Comparison of ENCODE assay signal across 8 mouse cellular contexts in the genomic region with DNA sequence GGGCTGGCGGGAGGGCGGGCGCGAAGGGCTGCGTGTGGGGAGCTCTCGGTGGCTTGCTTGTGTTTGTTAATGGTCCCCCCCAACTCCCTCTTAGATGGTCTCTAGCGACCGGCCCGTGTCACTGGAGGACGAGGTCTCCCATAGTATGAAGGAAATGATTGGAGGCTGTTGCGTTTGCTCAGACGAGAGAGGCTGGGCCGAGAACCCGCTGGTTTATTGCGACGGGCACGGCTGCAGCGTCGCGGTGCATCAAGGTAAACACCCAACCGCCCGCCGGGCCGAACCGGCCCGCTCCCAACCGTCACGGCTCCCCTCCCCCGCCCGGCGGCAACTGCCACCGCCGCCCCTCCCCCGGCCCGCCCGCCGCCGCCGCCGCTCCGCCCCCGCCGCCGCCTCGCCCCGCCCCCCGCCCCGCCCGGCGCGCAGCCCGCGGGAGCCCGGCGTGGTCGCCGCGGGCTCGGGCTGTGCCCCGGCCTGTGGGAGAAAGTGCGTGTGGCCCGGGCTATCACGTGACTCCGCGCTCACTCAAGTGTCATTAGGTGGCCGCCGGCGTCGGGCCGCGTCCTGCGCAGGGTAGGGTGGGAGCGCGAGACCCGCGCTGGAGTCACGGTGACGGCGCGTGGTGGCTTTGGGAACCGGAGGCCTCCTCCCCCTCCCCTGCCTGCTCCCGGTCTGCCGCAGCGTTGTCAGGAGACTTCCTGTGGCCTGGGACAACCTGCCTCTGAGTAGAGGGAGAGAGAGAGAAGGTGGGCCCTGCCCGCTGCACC. TPM values are rescaled to one million over a fixed set of nuclear protein-coding genes. Genes with fewer than 3 reads are reported as not detected.
DNase-seq lines count a peak whose midpoint lies in the region; ATAC-seq and TF ChIP-seq lines count a peak whose summit lies in the region.

No protein-coding gene starts in this region.

- no peaks in the 10 kb centered on the region for H3K27me3 ChIP-seq in erythroblast, embryonic 14.5 days (ENCODE audit: control insufficient read depth)
- no peaks in the 10 kb centered on the region for H3K27me3 ChIP-seq in heart, embryonic 14.5 days (ENCODE audit: control insufficient read depth, insufficient read depth, low read length)
- no peaks in the 10 kb centered on the region for H3K27me3 ChIP-seq in liver, embryonic 14.5 days (ENCODE audit: control insufficient read depth, insufficient read depth, low read length)
- no peaks in the 10 kb centered on the region for H3K27me3 ChIP-seq in stomach, postnatal 0 days (ENCODE audit: control insufficient read depth, insufficient read depth, low read length)

- H3K9me3 ChIP-seq in erythroblast, embryonic 14.5 days (ENCODE audit: control insufficient read depth, low read length) = no peaks in the 10 kb centered on the region
- no peaks in the 10 kb centered on the region for H3K9me3 ChIP-seq in heart, embryonic 14.5 days (ENCODE audit: control insufficient read depth, low read length)
- H3K9me3 ChIP-seq in liver, embryonic 14.5 days (ENCODE audit: control insufficient read depth, low read length) = no peaks in the 10 kb centered on the region
- H3K9me3 ChIP-seq in stomach, postnatal 0 days (ENCODE audit: control insufficient read depth, low read length) = no peaks in the 10 kb centered on the region

- H3K4me1 ChIP-seq in erythroblast, embryonic 14.5 days (ENCODE audit: control insufficient read depth) = peaks cover 43% of the 10 kb centered on the region
- H3K4me1 ChIP-seq in heart, embryonic 14.5 days (ENCODE audit: control insufficient read depth in 2 of 2, insufficient read depth in 2 of 2, low read length in 2 of 2) = peaks cover 0 to 13% of the 10 kb centered on the region in 2 experiments; a peak in 2 of 4 replicates
- H3K4me1 ChIP-seq in liver, embryonic 14.5 days (replicated peaks; ENCODE audit: control insufficient read depth in 2 of 2, insufficient read depth in 2 of 2, low read length in 1 of 2) = peaks cover 7 to 9% of the 10 kb centered on the region in 2 experiments
- peaks cover 3% of the 10 kb centered on the region; the same call in 1 of the 2 replicates for H3K4me1 ChIP-seq in stomach, postnatal 0 days (replicated peaks; ENCODE audit: control insufficient read depth, insufficient read depth)

- H3K4me3 ChIP-seq in erythroblast, embryonic 14.5 days (replicated peaks) = peak overlapping the region; percentile 100
- peak overlapping the region; percentile 75 to 92 for H3K4me3 ChIP-seq in heart, embryonic 14.5 days (ENCODE audit: control insufficient read depth in 1 of 2, insufficient read depth in 1 of 2, low read depth in 1 of 2, low read length in 2 of 2)
- peak overlapping the region; percentile 65 to 96 for H3K4me3 ChIP-seq in liver, embryonic 14.5 days (ENCODE audit: insufficient read depth in 1 of 2, low read depth in 2 of 2, low read length in 2 of 2)
- H3K4me3 ChIP-seq in stomach, postnatal 0 days (ENCODE audit: low read depth, low read length) = peak overlapping the region; percentile 89

- WGBS in heart, embryonic 14.5 days = under 1% methylated on average over 49 of the region's 85 CpGs
- WGBS in liver, embryonic 14.5 days (ENCODE audit: insufficient replicate concordance) = under 1% methylated on average over 62 of the region's 85 CpGs
- under 1% methylated on average over 35 of the region's 85 CpGs for WGBS in stomach, postnatal 0 days

- peaks cover 38% of the 10 kb centered on the region for H3K36me3 ChIP-seq in erythroblast, embryonic 14.5 days (ENCODE audit: control insufficient read depth)
- peaks cover 20% of the 10 kb centered on the region for H3K36me3 ChIP-seq in heart, embryonic 14.5 days (ENCODE audit: control insufficient read depth, insufficient read depth, low read length)
- H3K36me3 ChIP-seq in liver, embryonic 14.5 days (replicated peaks; ENCODE audit: control insufficient read depth, insufficient read depth, low read depth) = peaks cover 10% of the 10 kb centered on the region
- no peaks in the 10 kb centered on the region for H3K36me3 ChIP-seq in stomach, postnatal 0 days (ENCODE audit: control insufficient read depth, insufficient read depth, low read length)

- H3K9ac ChIP-seq in heart, embryonic 14.5 days (ENCODE audit: low read length) = peak overlapping the region; percentile 96
- peak overlapping the region; percentile 98 for H3K9ac ChIP-seq in liver, embryonic 14.5 days (replicated peaks)
- peak overlapping the region; percentile 99 for H3K9ac ChIP-seq in stomach, postnatal 0 days (ENCODE audit: low read length)

- no peak; the same call in 1 of the 2 replicates for TF ChIP-seq EP300 in liver, embryonic 14.5 days (IDR thresholded peaks at IDR 0.05; ENCODE audit: low read depth)
- no peak for TF ChIP-seq EP300 in stomach, postnatal 0 days (optimal IDR thresholded peaks at IDR 0.05)

- H3K27ac ChIP-seq in heart, embryonic 14.5 days (replicated peaks in 1 of 2; ENCODE audit: control insufficient read depth in 1 of 2, insufficient read depth in 1 of 2, low read depth in 2 of 2, low read length in 2 of 2) = peak overlapping the region; percentile 100
- H3K27ac ChIP-seq in liver, embryonic 14.5 days = peak overlapping the region; percentile 95
- H3K27ac ChIP-seq in stomach, postnatal 0 days (replicated peaks) = peak overlapping the region; percentile 100

- peak; percentile 84 for DNase-seq in CD4-positive, CD25-positive, alpha-beta regulatory T cell, adult 2 months (ENCODE audit: low read depth, low spot score)
- peak; percentile 75 for DNase-seq in brain, adult 2 months (ENCODE audit: low read depth, low spot score)
- DNase-seq in kidney, postnatal 10 days = peak; percentile 91
- peak in 2 of 3 experiments; percentile 58 to 60 for DNase-seq in liver, embryonic 14.5 days (ENCODE audit: low read depth in 3 of 3, low spot score in 3 of 3)
- peak; percentile 81 for DNase-seq in neural tube, embryonic 10.5 days (ENCODE audit: extremely low spot score, low spot score)
- peak; percentile 83 for DNase-seq in stomach, postnatal 0 days (ENCODE audit: low spot score)

- TF ChIP-seq CTCF in liver, embryonic 14.5 days (IDR thresholded peaks at IDR 0.05; ENCODE audit: low read depth) = no peak
- TF ChIP-seq CTCF in stomach, postnatal 0 days (IDR thresholded peaks at IDR 0.05; ENCODE audit: low read depth) = no peak

- peak; percentile 65 for ATAC-seq in heart, embryonic 14.5 days (ENCODE audit: insufficient number of reproducible peaks, insufficient read depth, low FRiP score, low read depth)
- peak; percentile 68 for ATAC-seq in liver, embryonic 14.5 days (ENCODE audit: insufficient read depth)
- ATAC-seq in stomach, postnatal 0 days (ENCODE audit: low FRiP score, low TSS enrichment) = peak; percentile 67

- peak overlapping the region; percentile 89 for H3K4me2 ChIP-seq in heart, embryonic 14.5 days (ENCODE audit: low read length)
- H3K4me2 ChIP-seq in liver, embryonic 14.5 days (ENCODE audit: low read depth) = peak overlapping the region; percentile 75
- peak overlapping the region; percentile 86 for H3K4me2 ChIP-seq in stomach, postnatal 0 days (replicated peaks; ENCODE audit: low read depth)

RNA-seq across cellular contexts. Expression of gene Mllt10, which starts 10.1 kb away (rescaled TPM):
- 1.3 and 1.5 TPM in 2 replicates for polyA plus RNA-seq in erythroblast, embryonic 14.5 days (2012)
- polyA plus RNA-seq in heart, embryonic 14.5 days (2014; fragmentation: Nextera tagmentation; extraction: Ambion mirVana) = 24.4 and 27.1 TPM in 2 replicates
- 13.4 and 16.4 TPM in 2 replicates for polyA plus RNA-seq in liver, embryonic 14.5 days (2012; rRNA removed)
- 14.4 and 19.7 TPM in 2 replicates for polyA plus RNA-seq in liver, embryonic 14.5 days (2014; fragmentation: Nextera tagmentation; extraction: Ambion mirVana)
- 25.9 and 27.4 TPM in 2 replicates for polyA plus RNA-seq in stomach, postnatal 0 days (2015; fragmentation: Nextera tagmentation; extraction: Ambion mirVana)

RNA-seq across cellular contexts. Expression of gene Skida1, which starts 16.3 kb away (rescaled TPM):
- not detected in 2 replicates for polyA plus RNA-seq in erythroblast, embryonic 14.5 days (2012)
- polyA plus RNA-seq in heart, embryonic 14.5 days (2014; fragmentation: Nextera tagmentation; extraction: Ambion mirVana) = 4.7 and 6.4 TPM in 2 replicates
- 0.48 and 0.60 TPM in 2 replicates for polyA plus RNA-seq in liver, embryonic 14.5 days (2012; rRNA removed)
- polyA plus RNA-seq in liver, embryonic 14.5 days (2014; fragmentation: Nextera tagmentation; extraction: Ambion mirVana) = 0.27 and 0.43 TPM in 2 replicates
- polyA plus RNA-seq in stomach, postnatal 0 days (2015; fragmentation: Nextera tagmentation; extraction: Ambion mirVana) = 1.5 and 1.9 TPM in 2 replicates

RNA-seq across cellular contexts. Expression of gene A930004D18Rik, which starts 27.6 kb away (rescaled TPM):
- polyA plus RNA-seq in erythroblast, embryonic 14.5 days (2012) = not detected in 2 replicates
- 5.8 and 8.9 TPM in 2 replicates for polyA plus RNA-seq in heart, embryonic 14.5 days (2014; fragmentation: Nextera tagmentation; extraction: Ambion mirVana)
- 0.32 and 0.48 TPM in 2 replicates for polyA plus RNA-seq in liver, embryonic 14.5 days (2012; rRNA removed)
- 0.36 and 0.81 TPM in 2 replicates for polyA plus RNA-seq in liver, embryonic 14.5 days (2014; fragmentation: Nextera tagmentation; extraction: Ambion mirVana)
- polyA plus RNA-seq in stomach, postnatal 0 days (2015; fragmentation: Nextera tagmentation; extraction: Ambion mirVana) = 7.5 and 9.4 TPM in 2 replicates

Comparison
In these comparisons a context has a peak if more than half of its experiments do, and no peak if none do; other contexts are left out.
1. Peak in every context shown above with its lines: DNase-seq, ATAC-seq, H3K4me3 ChIP-seq and H3K27ac ChIP-seq.